Mouse (Mus musculus) liver, postnatal 0 days (tissue): ENCODE measurements around the gene Irs2. TPM values are rescaled to one million over a fixed set of nuclear protein-coding genes. Genes with fewer than 3 reads are reported as not detected.

Experiments
- ATAC-seq: fragments of 200-750 bp; cut with Nextera tagmentation; 2 replicates; pipeline ENCODE4 v1.8.0; 2017; ENCODE audit warnings: mild to moderate bottlenecking, moderate library complexity
- DNase-seq: peaks from one replicate; pipeline ENCODE4 v3.0.0-alpha.2; 2016
- H3K27ac ChIP-seq: fragments of 300-500 bp; sonication (generic); 2 replicates; pipeline ENCODE4 v1.5.1; 2014; ENCODE audit warnings: antibody characterized with exemption, moderate library complexity, mild to moderate bottlenecking, low read depth
- H3K27me3 ChIP-seq: fragments of 300-500 bp; sonication (generic); 2 replicates; pipeline ENCODE4 v1.6.1; 2014; ENCODE audit warnings: low read length, control low read depth, mixed read lengths; ENCODE audit not compliant: insufficient read depth
- H3K36me3 ChIP-seq: fragments of 300-500 bp; sonication (generic); replicated peaks from 2 replicates; pipeline ENCODE4 v1.6.1; 2014; ENCODE audit warnings: mild to moderate bottlenecking, control low read depth, low read length, moderate library complexity, mixed read lengths; ENCODE audit not compliant: insufficient read depth
- H3K4me1 ChIP-seq: fragments of 300-500 bp; sonication (generic); 2 replicates; pipeline ENCODE4 v1.6.1; 2014; ENCODE audit warnings: antibody characterized with exemption, mild to moderate bottlenecking, control low read depth; ENCODE audit not compliant: insufficient read depth
- H3K4me2 ChIP-seq: fragments of 300-500 bp; sonication (generic); 2 replicates; pipeline ENCODE4 v1.6.1; 2014; ENCODE audit warnings: low read depth, mild to moderate bottlenecking, low read length, moderate library complexity, mixed read lengths
- H3K4me3 ChIP-seq: fragments of 300-500 bp; sonication (generic); 2 replicates; pipeline ENCODE4 v1.5.1; 2014; ENCODE audit warnings: low read depth, low read length
- H3K9ac ChIP-seq: fragments of 300-500 bp; sonication (generic); replicated peaks from 2 replicates; pipeline ENCODE4 v1.6.1; 2014; ENCODE audit warnings: mild to moderate bottlenecking, moderate library complexity
- H3K9me3 ChIP-seq: fragments of 300-500 bp; sonication (generic); 2 replicates; pipeline ENCODE4 v1.6.1; 2016; ENCODE audit warnings: mild to moderate bottlenecking, control low read depth, low read length, mixed read lengths
- CTCF ChIP-seq: sonication (generic); IDR thresholded peaks from 2 replicates; pipeline ENCODE4 v1.5.1; 2016; ENCODE audit warnings: antibody characterized with exemption, low read depth
- EP300 ChIP-seq: IDR thresholded peaks from 2 replicates; pipeline ENCODE4 v1.6.1; 2016; ENCODE audit warnings: antibody characterized with exemption, low read depth, mild to moderate bottlenecking
- WGBS: fragments of 180-500 bp; shearing (Covaris S2); extraction: QIAGEN DNeasy Blood & Tissue Kit; methylation state at CpG from one replicate; pipeline ENCODE4 v1.1.7; 2014; ENCODE audit not compliant: insufficient replicate concordance; 5-methylcytosine and 5-hydroxymethylcytosine counted together
- polyA plus RNA-seq: library from polyadenylated mRNA; unstranded; fragments of >200 nt; fragmentation: Nextera tagmentation; extraction: Ambion mirVana; gene quantifications from 2 replicates; pipeline ENCODE4 v1.2.1, GENCODE M21; 2015

The Irs2 gene
- polyA plus RNA-seq, 1 experiment from 2014 or later = 5.7 TPM

- no peak overlapping the region for H3K27ac ChIP-seq
- H3K4me3 ChIP-seq = no peak overlapping the region
- H3K27me3 ChIP-seq = no peaks in the 10 kb centered on the region
- no peak for DNase-seq
- peaks cover 8% of the 10 kb centered on the region for H3K4me1 ChIP-seq
- no peak for ATAC-seq
- no peak for TF ChIP-seq EP300
- TF ChIP-seq CTCF = no peak
- 71% methylated on average over 11 of the region's 11 CpGs for WGBS
- H3K9ac ChIP-seq = no peak overlapping the region
- no peaks in the 10 kb centered on the region for H3K9me3 ChIP-seq
- no peak overlapping the region for H3K4me2 ChIP-seq
- no peaks in the 10 kb centered on the region for H3K36me3 ChIP-seq
Observed at GRCm38 (mm10) chr8:11044660-11045059, 36.4 kb upstream of the Irs2 start.

DNA sequence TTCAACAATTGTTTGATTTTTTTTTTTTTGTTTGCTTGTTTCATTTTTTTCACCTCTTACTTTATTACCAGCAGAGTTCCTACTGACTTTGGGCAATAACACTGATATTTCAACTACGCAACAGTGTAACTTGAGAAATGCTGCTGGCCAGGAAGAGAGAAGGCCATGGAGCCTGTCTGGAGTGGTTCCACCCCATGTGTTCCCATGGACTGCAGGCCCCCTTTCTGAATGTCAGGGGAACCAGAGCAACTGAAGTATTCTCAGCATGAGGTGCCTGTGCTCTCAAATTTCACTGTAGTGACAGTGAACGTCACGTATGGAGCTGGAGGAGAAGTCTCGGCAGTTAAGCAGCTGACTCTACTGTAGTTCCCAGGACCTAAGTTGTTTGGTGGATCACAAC is 35.3 kb upstream of the Irs2 start:
- DNase-seq = no peak
- no peak overlapping the region for H3K9ac ChIP-seq
- no peak overlapping the region for H3K4me3 ChIP-seq
- no peaks in the 10 kb centered on the region for H3K36me3 ChIP-seq
- H3K9me3 ChIP-seq = no peaks in the 10 kb centered on the region
- ATAC-seq = no peak
- WGBS = 92% methylated on average over 4 of the region's 4 CpGs
- H3K27me3 ChIP-seq = no peaks in the 10 kb centered on the region
- no peak overlapping the region for H3K4me2 ChIP-seq
- H3K27ac ChIP-seq = no peak overlapping the region
- TF ChIP-seq CTCF (no peak), EP300 (no peak)
- peaks cover 8% of the 10 kb centered on the region for H3K4me1 ChIP-seq

DNA sequence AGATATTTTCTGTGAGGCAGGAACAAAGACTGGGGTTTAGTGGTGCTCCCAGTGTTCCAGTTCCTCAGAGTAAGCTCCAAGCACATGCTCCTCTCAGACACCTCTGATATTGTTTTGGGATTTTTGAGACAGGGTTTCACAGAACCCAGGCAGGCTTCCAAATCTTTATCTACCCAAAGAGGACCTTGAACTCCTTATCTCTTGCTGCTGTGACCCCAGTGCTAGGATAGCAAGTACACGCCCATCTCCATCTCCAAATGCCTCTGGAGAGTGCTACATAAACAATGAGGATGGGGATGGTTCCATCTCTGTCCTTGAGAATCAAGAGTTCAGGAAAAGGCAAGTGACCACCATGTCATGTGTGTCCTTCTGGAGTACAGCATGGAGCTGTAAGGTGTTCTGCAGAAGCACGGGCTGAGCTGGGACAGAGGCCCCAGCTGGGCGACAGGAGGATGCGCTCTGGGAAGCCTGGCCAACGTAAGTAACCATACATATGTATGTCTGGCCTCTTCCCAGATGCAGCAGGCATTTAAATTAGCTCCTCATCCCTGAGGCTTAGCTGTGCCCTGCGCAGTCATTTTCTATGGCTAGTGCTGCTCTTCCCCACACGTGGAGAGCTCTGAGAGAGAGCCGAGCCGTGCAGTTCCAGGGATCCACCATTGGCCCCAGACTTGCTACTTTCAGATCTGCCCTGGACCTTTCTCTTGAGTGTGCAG is 34.8 kb upstream of the Irs2 start:
- TF ChIP-seq EP300 (no peak), CTCF (no peak)
- peaks cover 8% of the 10 kb centered on the region for H3K4me1 ChIP-seq
- no peak overlapping the region for H3K4me2 ChIP-seq
- DNase-seq (no peak), ATAC-seq (no peak)
- H3K36me3 ChIP-seq = no peaks in the 10 kb centered on the region
- 73% methylated on average over 9 of the region's 9 CpGs for WGBS
- no peak overlapping the region for H3K9ac ChIP-seq
- no peak overlapping the region for H3K4me3 ChIP-seq
- no peaks in the 10 kb centered on the region for H3K27me3 ChIP-seq
- no peaks in the 10 kb centered on the region for H3K9me3 ChIP-seq
- no peak overlapping the region for H3K27ac ChIP-seq

GRCm38 (mm10) chr8:11040088-11040487 is 31.8 kb upstream of the Irs2 start:
- no peaks in the 10 kb centered on the region for H3K27me3 ChIP-seq
- WGBS = 73% methylated on average over 7 of the region's 7 CpGs
- no peak overlapping the region for H3K9ac ChIP-seq
- H3K4me2 ChIP-seq = no peak overlapping the region
- H3K27ac ChIP-seq = no peak overlapping the region
- no peak for TF ChIP-seq EP300
- TF ChIP-seq CTCF = no peak
- no peak overlapping the region for H3K4me3 ChIP-seq
- no peaks in the 10 kb centered on the region for H3K9me3 ChIP-seq
- H3K4me1 ChIP-seq = peaks cover 8% of the 10 kb centered on the region
- no peak for ATAC-seq
- no peak for DNase-seq
- H3K36me3 ChIP-seq = no peaks in the 10 kb centered on the region

DNA sequence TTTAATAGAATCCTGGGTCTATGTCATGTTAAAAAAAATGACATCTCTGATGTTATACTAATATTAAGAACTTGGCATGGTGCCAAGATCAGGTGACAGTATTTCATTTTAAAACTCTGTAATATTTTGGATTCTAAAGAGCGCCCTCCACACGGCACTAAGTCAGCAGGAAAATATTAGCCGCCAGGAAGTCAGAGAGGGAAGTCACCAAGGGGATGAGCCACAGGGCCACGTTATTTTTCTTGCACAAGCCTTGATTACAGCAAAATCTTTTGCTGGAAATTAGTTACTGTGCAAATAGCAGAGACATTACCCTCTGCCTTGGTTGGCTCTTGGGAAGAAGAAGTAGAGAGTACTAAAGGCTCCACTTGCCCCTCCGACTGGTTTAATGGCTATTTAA is 30.5 kb upstream of the Irs2 start:
- ATAC-seq = no peak

GRCm38 (mm10) chr8:11038367-11038766 is 30.1 kb upstream of the Irs2 start:
- H3K36me3 ChIP-seq = no peaks in the 10 kb centered on the region
- no peak overlapping the region for H3K4me2 ChIP-seq
- TF ChIP-seq EP300 (no peak), CTCF (no peak)
- H3K9ac ChIP-seq = no peak overlapping the region
- no peak for ATAC-seq
- no peak overlapping the region for H3K4me3 ChIP-seq
- H3K27ac ChIP-seq = no peak overlapping the region
- H3K27me3 ChIP-seq = no peaks in the 10 kb centered on the region
- DNase-seq = no peak
- WGBS = 71% methylated on average over 5 of the region's 5 CpGs
- no peaks in the 10 kb centered on the region for H3K9me3 ChIP-seq
- peaks cover 5% of the 10 kb centered on the region for H3K4me1 ChIP-seq

More for the DNA sequence above, 30.5 kb upstream of the Irs2 start:
- no peak overlapping the region for H3K4me3 ChIP-seq
- H3K36me3 ChIP-seq = no peaks in the 10 kb centered on the region
- peaks cover 8% of the 10 kb centered on the region for H3K4me1 ChIP-seq
- no peak overlapping the region for H3K9ac ChIP-seq
- 45% methylated on average over 5 of the region's 5 CpGs for WGBS
- no peaks in the 10 kb centered on the region for H3K27me3 ChIP-seq
- H3K4me2 ChIP-seq = no peak overlapping the region
- no peaks in the 10 kb centered on the region for H3K9me3 ChIP-seq
- no peak for DNase-seq
- TF ChIP-seq CTCF (no peak), EP300 (no peak)
- H3K27ac ChIP-seq = no peak overlapping the region
